Mouse (Mus musculus) hindbrain, embryonic 12.5 days (tissue): ENCODE data around the gene Fam129a. TPM values are rescaled to one million over a fixed set of nuclear protein-coding genes. Genes with fewer than 3 reads are reported as not detected.
"Not testable (repeated sequence)": the region's sequence is repeated elsewhere in the genome, so short reads cannot be mapped to it uniquely, and the experiment has no call there.

Source experiments
- ATAC-seq: fragments of 200-750 bp; cut with Nextera tagmentation; 2 replicates; pipeline ENCODE4 v1.8.0; 2017; ENCODE audit warnings: moderate TSS enrichment; ENCODE audit not compliant: low FRiP score
- H3K27ac ChIP-seq: fragments of 300-500 bp; sonication (generic); 2 replicates; pipeline ENCODE4 v1.5.1; 2016; ENCODE audit warnings: mild to moderate bottlenecking
- H3K27me3 ChIP-seq: fragments of 300-500 bp; sonication (generic); 2 replicates; pipeline ENCODE4 v1.6.1; 2016; ENCODE audit warnings: mild to moderate bottlenecking
- H3K36me3 ChIP-seq: fragments of 300-500 bp; sonication (generic); 2 replicates; pipeline ENCODE4 v1.6.1; 2016; ENCODE audit warnings: mild to moderate bottlenecking
- H3K4me1 ChIP-seq: fragments of 300-500 bp; sonication (generic); 2 replicates; pipeline ENCODE4 v1.6.1; 2016
- H3K4me2 ChIP-seq: fragments of 300-500 bp; sonication (generic); replicated peaks from 2 replicates; pipeline ENCODE4 v1.6.1; 2016; ENCODE audit warnings: mild to moderate bottlenecking
- H3K4me3 ChIP-seq: fragments of 300-500 bp; sonication (generic); 2 replicates; pipeline ENCODE4 v1.5.1; 2016; ENCODE audit warnings: mild to moderate bottlenecking
- H3K9ac ChIP-seq: fragments of 300-500 bp; sonication (generic); 2 replicates; pipeline ENCODE4 v1.6.1; 2016; ENCODE audit warnings: mild to moderate bottlenecking, moderate library complexity
- H3K9me3 ChIP-seq: fragments of 300-500 bp; sonication (generic); replicated peaks from 2 replicates; pipeline ENCODE4 v1.6.1; 2016; ENCODE audit warnings: mild to moderate bottlenecking
- WGBS: fragments of 180-500 bp; shearing (Covaris S2); methylation state at CpG from one replicate; pipeline ENCODE4 v1.1.7; 2016; 5-methylcytosine and 5-hydroxymethylcytosine counted together
- polyA plus RNA-seq: library from polyadenylated mRNA; unstranded; fragments of >200 nt; fragmentation: Nextera tagmentation; extraction: Ambion mirVana; gene quantifications from 2 replicates; pipeline ENCODE4 v1.2.1, GENCODE M21; 2016

The Fam129a gene
- polyA plus RNA-seq, 1 experiment from 2014 or later: 1.2 TPM

DNA sequence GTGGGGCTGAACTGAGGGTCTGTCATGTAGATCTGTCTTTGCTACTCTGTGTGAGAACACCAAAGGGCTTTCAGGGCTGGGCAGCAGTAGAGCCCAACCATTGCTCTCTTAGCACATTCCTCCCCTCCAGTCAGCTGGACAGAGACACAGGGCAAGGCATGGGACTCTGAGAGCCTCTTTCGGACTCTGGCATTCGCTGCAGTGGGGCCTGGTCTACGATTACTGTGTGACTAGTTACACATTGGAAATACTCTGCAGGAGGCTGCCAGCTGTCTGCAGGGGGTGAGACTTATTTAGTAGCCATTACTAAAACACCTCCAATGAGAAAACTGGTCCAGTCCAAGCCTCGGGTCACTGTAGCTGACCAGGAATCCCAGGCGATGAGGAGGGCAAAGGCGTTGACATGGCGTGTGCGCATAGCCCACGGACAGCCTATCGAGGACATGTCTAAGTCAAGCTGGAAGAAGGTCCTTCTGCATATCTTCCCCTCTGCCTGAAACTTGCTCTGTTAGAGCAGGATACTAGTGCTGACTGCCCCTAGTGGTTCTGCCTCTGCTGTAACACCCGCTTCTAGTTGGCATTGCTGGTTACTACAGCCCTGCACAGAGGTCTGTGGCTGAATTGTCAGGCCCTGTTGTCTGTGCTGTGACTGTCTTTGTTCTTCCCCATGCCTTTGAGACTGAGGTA, 145.2 kb downstream of the Fam129a start:
- Histone ChIP-seq H3K4me3 (no peak overlapping the region), H3K27me3 (no peaks in the 10 kb centered on the region), H3K36me3 (no peaks in the 10 kb centered on the region), H3K9me3 (no peaks in the 10 kb centered on the region), H3K9ac (no peak overlapping the region), H3K4me1 (no peaks in the 10 kb centered on the region), H3K27ac (no peak overlapping the region), H3K4me2 (no peak overlapping the region)
- no peak for ATAC-seq
- 70% methylated on average over 11 of the region's 11 CpGs for WGBS

DNA sequence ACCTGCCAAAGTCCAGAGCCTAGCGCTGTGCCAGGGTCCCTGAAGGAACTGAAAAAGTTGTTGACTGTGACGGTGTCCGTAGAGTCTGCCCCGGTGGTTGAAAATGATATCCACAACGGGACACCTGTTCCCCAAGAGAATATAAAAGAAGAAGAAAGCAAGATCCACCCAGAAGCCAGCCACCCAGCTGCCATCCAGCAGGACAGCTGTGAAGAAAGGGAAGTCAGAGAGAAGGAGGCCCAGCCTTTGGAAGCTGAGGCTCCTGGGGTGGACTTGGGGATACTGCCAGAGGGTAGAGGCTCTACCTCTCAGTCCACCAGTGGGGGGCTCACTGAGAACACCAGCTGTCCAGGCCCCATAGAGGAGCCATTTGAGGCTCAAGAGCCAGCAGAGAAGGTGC, 146.6 kb downstream of the Fam129a start:
- Histone ChIP-seq H3K4me2 (no peak overlapping the region), H3K27ac (no peak overlapping the region), H3K9me3 (no peaks in the 10 kb centered on the region), H3K36me3 (no peaks in the 10 kb centered on the region), H3K27me3 (no peaks in the 10 kb centered on the region), H3K9ac (no peak overlapping the region), H3K4me3 (no peak overlapping the region), H3K4me1 (no peaks in the 10 kb centered on the region)
- 97% methylated on average over 5 of the region's 5 CpGs for WGBS
- ATAC-seq: no peak

DNA sequence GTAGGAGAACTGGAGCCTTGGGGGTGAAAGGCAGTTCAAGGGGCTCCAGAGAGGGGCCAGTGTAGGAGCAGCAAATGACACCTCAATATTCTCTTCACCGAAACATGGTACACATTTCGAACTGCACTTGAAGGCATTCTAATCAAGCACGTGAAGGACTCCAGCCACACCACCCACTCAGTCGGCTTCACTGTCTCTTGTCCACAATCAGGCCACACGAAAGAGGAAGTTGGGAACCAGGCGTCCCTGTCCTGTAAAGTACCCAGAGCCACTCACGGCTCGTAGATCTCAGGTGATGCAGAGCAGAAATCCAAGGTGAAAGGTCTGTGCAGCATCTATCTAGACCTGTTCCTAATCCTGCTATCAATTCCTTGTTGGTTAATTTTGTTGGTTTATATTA, 147.6 kb downstream of the Fam129a start:
- Histone ChIP-seq H3K27ac (no peak overlapping the region), H3K9me3 (no peaks in the 10 kb centered on the region), H3K4me3 (no peak overlapping the region), H3K36me3 (no peaks in the 10 kb centered on the region), H3K4me2 (no peak overlapping the region), H3K27me3 (no peaks in the 10 kb centered on the region), H3K9ac (no peak overlapping the region), H3K4me1 (no peaks in the 10 kb centered on the region)
- no peak for ATAC-seq
- 91% methylated on average over 8 of the region's 8 CpGs for WGBS

DNA sequence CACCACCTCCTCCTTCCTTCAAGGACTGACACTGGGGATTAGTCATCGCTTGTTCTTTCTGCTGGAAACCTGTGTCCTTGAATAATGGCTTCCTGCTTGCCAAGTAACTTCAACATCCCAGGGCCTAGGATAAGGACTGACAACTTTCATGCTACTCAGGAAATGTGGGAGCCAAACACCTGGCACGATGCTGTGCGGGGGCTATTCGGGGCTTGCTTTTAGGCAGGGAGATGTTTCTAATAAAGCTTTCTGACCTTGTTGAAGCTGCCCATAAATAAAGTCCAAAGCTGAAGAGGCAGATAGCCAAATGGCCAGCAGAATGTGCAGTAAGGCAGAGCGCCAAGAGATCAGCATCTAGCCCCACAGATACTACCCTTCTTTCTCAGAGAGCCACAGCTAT, 148.9 kb downstream of the Fam129a start:
- Histone ChIP-seq H3K9ac (no peak overlapping the region), H3K4me1 (no peaks in the 10 kb centered on the region), H3K9me3 (no peaks in the 10 kb centered on the region), H3K36me3 (no peaks in the 10 kb centered on the region), H3K27me3 (no peaks in the 10 kb centered on the region), H3K4me3 (no peak overlapping the region), H3K4me2 (no peak overlapping the region), H3K27ac (no peak overlapping the region)
- 90% methylated on average over 5 of the region's 5 CpGs for WGBS
- no peak for ATAC-seq

DNA sequence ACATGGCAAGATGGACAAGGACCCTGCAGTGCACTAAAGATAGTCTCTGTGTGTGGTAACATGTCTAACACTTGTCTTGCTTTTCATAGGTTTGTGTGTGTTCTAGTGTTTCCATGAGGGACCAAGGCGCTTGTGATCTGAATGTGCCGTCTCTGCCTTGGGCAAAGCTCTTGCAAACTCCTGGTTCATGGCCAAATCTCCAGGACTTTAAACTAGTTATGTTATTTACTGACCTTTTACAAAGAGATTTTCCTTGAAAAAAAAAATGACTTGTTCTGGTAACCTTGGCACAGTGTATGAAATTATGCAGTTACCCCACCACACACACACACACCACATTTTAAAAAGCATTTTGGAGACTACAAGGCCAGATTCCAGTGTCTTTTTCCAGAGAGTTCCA, 149.6 kb downstream of the Fam129a start:
- Histone ChIP-seq H3K4me3 (no peak overlapping the region), H3K9ac (no peak overlapping the region), H3K27me3 (no peaks in the 10 kb centered on the region), H3K4me2 (no peak overlapping the region), H3K4me1 (no peaks in the 10 kb centered on the region), H3K36me3 (no peaks in the 10 kb centered on the region), H3K27ac (no peak overlapping the region), H3K9me3 (no peaks in the 10 kb centered on the region)
- 88% methylated on average over 2 of the region's 2 CpGs for WGBS
- no peak for ATAC-seq

DNA sequence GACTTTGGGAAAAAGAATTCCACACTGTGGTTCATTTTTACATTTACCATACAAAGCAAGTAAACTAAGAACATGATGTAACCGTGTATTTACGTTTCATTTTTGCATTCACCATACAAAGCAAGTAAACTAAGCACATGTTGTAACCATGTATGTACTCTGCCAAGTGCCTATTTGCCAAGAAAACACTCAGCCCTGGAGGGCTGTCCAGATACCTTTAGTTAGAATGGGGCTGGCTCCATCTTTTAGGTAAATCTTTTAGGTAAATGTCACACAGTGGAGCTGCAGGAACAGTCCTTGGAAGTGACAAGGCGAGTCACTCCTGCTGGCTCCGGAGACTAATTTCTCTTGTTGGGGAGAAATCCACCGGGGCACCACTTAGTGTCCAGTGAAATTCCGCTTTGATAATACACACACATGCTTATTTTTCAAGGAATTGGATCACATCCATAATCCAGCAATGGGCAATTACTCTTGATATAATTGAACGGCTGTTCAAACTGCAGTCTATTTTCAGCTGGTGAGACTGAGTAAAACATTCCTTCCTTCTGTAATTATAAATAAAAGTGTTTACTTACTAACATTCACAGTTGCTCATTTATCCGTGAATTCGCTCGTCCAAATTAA, 150.5 kb downstream of the Fam129a start:
- Histone ChIP-seq H3K4me3 (no peak overlapping the region), H3K27ac (no peak overlapping the region), H3K4me1 (no peaks in the 10 kb centered on the region), H3K9ac (no peak overlapping the region), H3K4me2 (no peak overlapping the region), H3K9me3 (no peaks in the 10 kb centered on the region), H3K27me3 (no peaks in the 10 kb centered on the region), H3K36me3 (no peaks in the 10 kb centered on the region)
- WGBS: 84% methylated on average over 10 of the region's 10 CpGs
- no peak for ATAC-seq

DNA sequence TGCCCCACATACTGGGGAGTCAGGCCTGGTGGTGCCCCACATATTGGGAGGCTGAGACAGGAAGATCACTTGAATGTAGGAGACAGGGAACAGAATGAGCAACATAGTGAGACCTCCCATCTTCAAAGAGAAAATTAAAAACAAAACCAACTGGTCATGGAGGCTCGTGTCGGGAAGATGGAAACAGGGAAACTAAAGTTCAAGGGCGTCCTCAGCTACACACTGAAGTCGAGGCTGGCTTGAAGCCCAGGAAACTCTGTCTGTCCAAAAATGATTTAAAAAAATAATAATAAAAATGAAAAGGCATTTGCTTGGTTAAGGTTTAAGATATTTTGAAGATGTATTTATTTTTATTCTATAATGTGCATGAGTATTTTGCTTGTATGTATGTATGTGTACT, 152.8 kb downstream of the Fam129a start:
- WGBS: 82% methylated on average over 4 of the region's 4 CpGs
- ATAC-seq: no peak
- no peaks in the 10 kb centered on the region for H3K9me3 ChIP-seq

DNA sequence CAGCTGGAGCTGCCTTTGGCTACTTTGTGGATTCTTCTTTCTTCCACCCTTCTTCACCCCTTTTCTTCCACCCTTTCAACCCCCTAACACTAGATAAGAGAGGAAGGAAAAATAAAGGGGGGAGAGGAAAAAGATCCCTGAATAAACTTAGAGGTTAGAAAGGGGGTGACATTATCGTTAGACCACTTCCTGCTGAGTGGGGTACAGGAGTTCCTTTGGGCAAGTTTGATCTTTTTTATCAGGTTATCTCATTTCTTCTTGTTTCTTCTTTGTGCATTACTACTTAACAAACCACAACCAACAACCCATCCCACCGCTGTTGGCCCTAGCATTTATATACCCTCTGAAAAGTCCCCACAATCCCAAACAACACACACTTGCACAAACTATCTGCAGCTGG, 154.6 kb downstream of the Fam129a start:
- WGBS: 90% methylated on average over 2 of the region's 2 CpGs
- Histone ChIP-seq H3K4me2 (no peak overlapping the region), H3K4me1 (no peaks in the 10 kb centered on the region), H3K9ac (no peak overlapping the region), H3K9me3 (no peaks in the 10 kb centered on the region), H3K36me3 (no peaks in the 10 kb centered on the region), H3K4me3 (no peak overlapping the region), H3K27ac (no peak overlapping the region), H3K27me3 (no peaks in the 10 kb centered on the region)
- ATAC-seq: no peak

More for the DNA sequence above, 152.8 kb downstream of the Fam129a start:
- Histone ChIP-seq H3K9ac (no peak overlapping the region), H3K27ac (no peak overlapping the region), H3K27me3 (no peaks in the 10 kb centered on the region), H3K4me3 (no peak overlapping the region), H3K4me2 (no peak overlapping the region), H3K36me3 (no peaks in the 10 kb centered on the region), H3K4me1 (no peaks in the 10 kb centered on the region)

DNA sequence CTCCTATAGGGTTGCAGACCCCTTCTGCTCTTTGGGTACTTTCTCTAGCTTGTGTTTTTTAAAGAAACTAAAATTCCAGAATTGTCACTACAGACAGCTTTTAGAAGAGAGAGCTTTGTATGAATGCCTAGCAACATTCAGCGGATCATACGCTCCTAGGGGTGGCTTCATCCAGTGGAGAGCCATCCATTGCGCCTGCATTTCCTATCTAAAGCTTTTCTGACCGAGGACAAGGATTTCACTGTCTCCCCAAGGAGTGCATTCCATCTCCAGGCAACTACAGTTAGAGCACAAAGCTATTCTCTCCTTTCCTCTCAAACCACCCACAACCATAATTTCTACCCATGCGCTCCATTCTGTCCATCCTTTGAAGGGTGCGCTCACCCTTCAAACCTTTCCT, 155.4 kb downstream of the Fam129a start:
- Histone ChIP-seq H3K4me2 (no peak overlapping the region), H3K4me3 (no peak overlapping the region), H3K9me3 (no peaks in the 10 kb centered on the region), H3K27me3 (no peaks in the 10 kb centered on the region), H3K9ac (no peak overlapping the region), H3K27ac (no peak overlapping the region), H3K4me1 (no peaks in the 10 kb centered on the region), H3K36me3 (no peaks in the 10 kb centered on the region)
- WGBS: 75% methylated on average over 6 of the region's 6 CpGs
- ATAC-seq: no peak

DNA sequence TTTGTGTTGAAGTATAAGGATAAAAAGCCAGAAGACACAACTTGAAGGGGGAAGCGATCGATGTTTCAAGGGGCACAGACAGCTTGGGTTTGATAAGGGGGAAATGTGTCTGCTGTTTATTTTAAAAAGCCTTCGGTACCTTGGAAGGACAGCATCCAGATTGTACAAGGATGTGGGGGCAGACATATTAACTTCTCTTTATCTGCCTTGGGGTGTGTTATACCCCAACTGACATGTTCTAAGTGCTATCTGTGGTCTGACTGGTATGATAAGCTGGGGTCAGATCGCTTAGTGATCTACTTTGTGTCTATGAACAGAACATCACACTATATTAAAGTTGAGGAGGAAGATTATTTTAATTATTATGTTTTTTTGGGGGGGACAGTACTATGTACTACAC, 157.2 kb downstream of the Fam129a start:
- Histone ChIP-seq H3K9ac (no peak overlapping the region), H3K4me3 (no peak overlapping the region), H3K27ac (no peak overlapping the region), H3K4me1 (no peaks in the 10 kb centered on the region), H3K9me3 (no peaks in the 10 kb centered on the region), H3K4me2 (no peak overlapping the region), H3K27me3 (no peaks in the 10 kb centered on the region), H3K36me3 (no peaks in the 10 kb centered on the region)
- WGBS: 93% methylated on average over 4 of the region's 4 CpGs
- no peak for ATAC-seq

DNA sequence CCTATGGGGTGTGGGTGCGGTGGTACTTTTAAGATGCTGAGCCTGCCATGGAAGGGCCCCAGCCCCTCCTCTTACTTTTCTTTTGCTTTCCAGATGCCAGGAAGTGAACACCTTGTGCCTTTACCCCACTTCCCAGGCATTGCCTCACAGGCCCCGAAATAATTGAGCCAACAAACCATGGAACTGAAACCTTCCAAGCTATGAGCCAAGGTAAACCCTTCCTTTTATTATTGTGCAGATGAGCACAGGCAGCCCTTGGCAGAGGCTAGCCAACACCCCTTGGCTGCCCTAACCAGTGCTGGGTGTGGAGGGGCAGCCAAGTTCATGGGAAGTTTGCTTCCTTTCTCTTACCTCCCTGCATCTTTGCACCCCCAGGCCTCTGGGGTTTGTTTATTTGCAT, 166.2 kb downstream of the Fam129a start:
- no peak for ATAC-seq
- no peaks in the 10 kb centered on the region for H3K36me3 ChIP-seq
- no peaks in the 10 kb centered on the region for H3K27me3 ChIP-seq
- WGBS: 88% methylated on average over 2 of the region's 2 CpGs
- no peak overlapping the region for H3K4me3 ChIP-seq
- H3K9me3 ChIP-seq: no peaks in the 10 kb centered on the region
- H3K9ac ChIP-seq: no peak overlapping the region
- no peak overlapping the region for H3K27ac ChIP-seq
- H3K4me2 ChIP-seq: no peak overlapping the region
- no peaks in the 10 kb centered on the region for H3K4me1 ChIP-seq

DNA sequence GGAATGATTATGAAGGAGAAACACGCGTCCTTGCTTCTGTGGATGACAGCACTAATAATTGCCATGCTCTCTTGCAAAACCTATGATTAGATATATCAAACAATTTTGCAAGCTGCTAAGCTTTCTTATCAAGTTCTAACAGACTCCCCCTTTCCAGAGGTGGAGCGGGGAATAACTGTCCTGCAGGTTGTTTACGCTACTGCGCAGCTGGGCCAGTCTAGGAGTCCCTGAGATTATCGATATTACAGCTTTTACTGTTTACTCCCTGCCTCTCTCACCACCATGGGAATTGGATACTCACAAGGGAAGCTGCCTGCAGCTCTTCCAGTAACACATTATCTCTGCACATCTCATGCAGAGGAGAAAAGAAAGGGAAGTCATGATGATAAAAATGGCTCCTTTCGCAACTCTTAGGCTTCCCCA, 170.2 kb downstream of the Fam129a start:
- no peaks in the 10 kb centered on the region for H3K36me3 ChIP-seq
- no peak overlapping the region for H3K4me3 ChIP-seq
- no peak overlapping the region for H3K4me2 ChIP-seq
- ATAC-seq: no peak
- no peak overlapping the region for H3K9ac ChIP-seq
- 93% methylated on average over 7 of the region's 7 CpGs for WGBS
- H3K27ac ChIP-seq: no peak overlapping the region
- H3K27me3 ChIP-seq: no peaks in the 10 kb centered on the region
- H3K9me3 ChIP-seq: no peaks in the 10 kb centered on the region
- H3K4me1 ChIP-seq: no peaks in the 10 kb centered on the region

DNA sequence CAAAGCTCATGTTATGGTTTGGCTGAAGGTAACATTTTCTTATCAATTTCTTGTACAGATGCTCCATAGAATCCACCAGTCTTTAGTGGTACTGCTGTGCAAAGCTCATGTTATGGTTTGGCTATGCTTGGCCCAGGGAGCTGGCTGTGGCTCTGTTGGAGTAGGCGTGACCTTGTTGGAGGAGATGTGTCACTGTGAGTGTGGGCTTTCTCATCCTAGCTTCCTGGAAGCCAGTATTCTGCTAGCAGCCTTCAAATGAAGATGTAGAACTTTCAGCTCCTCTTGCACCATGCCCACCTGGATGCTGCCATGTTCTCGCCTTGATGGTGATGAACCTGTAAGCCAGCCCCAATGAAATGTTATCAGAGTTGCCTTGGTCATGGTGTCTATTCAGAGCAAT, 178.9 kb downstream of the Fam129a start:
- not testable (repeated sequence) for H3K27me3 ChIP-seq, H3K36me3 ChIP-seq, H3K4me1 ChIP-seq, H3K9ac ChIP-seq, H3K27ac ChIP-seq, ATAC-seq, H3K4me2 ChIP-seq, H3K4me3 ChIP-seq, H3K9me3 ChIP-seq
- WGBS: 96% methylated on average over 2 of the region's 2 CpGs
